Mouse (Mus musculus): ENCODE measurements around the gene Lama5. TPM values are rescaled to one million over a fixed set of nuclear protein-coding genes. Genes with fewer than 3 reads are reported as not detected.
A peak's percentile ranks its signal among the peaks of the same experiment; 100 is the strongest.

Lama5 gene
- polyA plus RNA-seq, 1 experiment from 2014 or later, result 2.9 TPM

DNA sequence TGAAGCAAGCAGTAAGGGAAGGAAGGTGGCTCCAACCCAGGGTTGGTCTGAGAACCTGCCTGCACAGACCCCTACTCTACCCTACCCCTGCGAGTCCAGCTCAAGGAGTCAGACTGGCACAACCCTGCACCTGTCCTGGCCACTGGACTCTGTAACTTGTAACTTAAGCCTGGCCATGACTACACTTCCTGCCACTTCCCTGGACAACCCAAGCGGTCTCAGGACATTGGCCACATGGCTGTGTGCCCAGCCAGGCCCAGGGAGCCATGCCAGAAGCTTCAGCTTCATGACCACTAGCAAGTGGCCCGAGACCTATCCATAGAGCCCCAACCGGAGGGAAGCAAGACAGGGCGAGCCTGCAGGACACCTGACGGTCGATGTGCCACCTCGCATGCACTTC lies 8.1 kb downstream of the Lama5 start:
- ATAC-seq (ENCODE audit: low FRiP score, low read depth), result no peak
- Histone ChIP-seq H3K4me2 (replicated peaks) (no peak overlapping the region), H3K4me3 (no peak overlapping the region), H3K36me3 (no peaks in the 10 kb centered on the region), H3K27me3 (replicated peaks) (no peaks in the 10 kb centered on the region), H3K27ac (no peak overlapping the region), H3K9me3 (no peaks in the 10 kb centered on the region), H3K9ac (no peak overlapping the region), H3K4me1 (peaks cover 8% of the 10 kb centered on the region)
- 91% methylated on average over 8 of the region's 8 CpGs for WGBS

GRCm38 (mm10) chr2:180216921-180217320 lies 8.7 kb downstream of the Lama5 start:
- H3K4me3 ChIP-seq, result no peak overlapping the region
- no peak overlapping the region for H3K27ac ChIP-seq
- no peaks in the 10 kb centered on the region for H3K9me3 ChIP-seq
- H3K9ac ChIP-seq, result no peak overlapping the region
- peaks cover 1% of the 10 kb centered on the region for H3K4me1 ChIP-seq
- H3K36me3 ChIP-seq, result no peaks in the 10 kb centered on the region
- no peak overlapping the region for H3K4me2 ChIP-seq (replicated peaks)
- no peaks in the 10 kb centered on the region for H3K27me3 ChIP-seq (replicated peaks)
- no peak for ATAC-seq (ENCODE audit: low FRiP score, low read depth)
- 78% methylated on average over 5 of the region's 5 CpGs for WGBS

GRCm38 (mm10) chr2:180215951-180216350 lies 9.7 kb downstream of the Lama5 start:
- Histone ChIP-seq H3K27ac (no peak overlapping the region), H3K9me3 (no peaks in the 10 kb centered on the region), H3K9ac (no peak overlapping the region), H3K4me1 (no peaks in the 10 kb centered on the region; the same call in 1 of the 2 replicates), H3K4me3 (no peak overlapping the region), H3K36me3 (no peaks in the 10 kb centered on the region), H3K4me2 (replicated peaks) (no peak overlapping the region), H3K27me3 (replicated peaks) (no peaks in the 10 kb centered on the region)
- WGBS, result 79% methylated on average over 6 of the region's 6 CpGs
- ATAC-seq (ENCODE audit: low FRiP score, low read depth), result no peak

DNA sequence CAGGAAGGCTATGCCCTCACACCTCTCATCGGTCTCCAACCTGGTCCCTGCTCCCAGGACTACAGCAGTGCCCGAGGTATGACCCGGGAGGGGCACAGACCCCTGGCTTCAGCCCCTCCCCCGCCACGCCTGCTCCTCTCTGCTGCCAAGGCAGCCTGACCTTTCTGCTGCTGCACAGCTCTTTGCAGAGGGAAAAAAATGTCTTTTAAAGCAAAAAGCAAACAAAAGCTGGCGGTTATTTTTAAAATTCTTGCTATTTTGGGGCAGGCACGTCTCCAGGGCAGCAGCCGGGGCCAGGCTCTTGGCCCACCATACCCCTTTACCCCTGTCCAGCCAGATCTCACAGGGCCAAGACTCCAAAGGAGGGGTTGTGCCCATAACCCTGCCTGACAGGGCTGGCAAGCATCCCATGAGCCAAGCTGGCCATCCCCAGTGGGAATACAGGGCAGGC lies 10.6 kb downstream of the Lama5 start:
- Histone ChIP-seq H3K4me2 (replicated peaks) (no peak overlapping the region), H3K9ac (no peak overlapping the region), H3K27me3 (replicated peaks) (no peaks in the 10 kb centered on the region), H3K4me1 (no peaks in the 10 kb centered on the region; the same call in 1 of the 2 replicates), H3K36me3 (no peaks in the 10 kb centered on the region), H3K4me3 (no peak overlapping the region), H3K9me3 (no peaks in the 10 kb centered on the region), H3K27ac (no peak overlapping the region)
- no peak for ATAC-seq (ENCODE audit: low FRiP score, low read depth)
- 86% methylated on average over 8 of the region's 8 CpGs for WGBS

- Histone ChIP-seq H3K27me3 (replicated peaks) (no peaks in the 10 kb centered on the region), H3K36me3 (no peaks in the 10 kb centered on the region), H3K9me3 (no peaks in the 10 kb centered on the region), H3K4me1 (no peaks in the 10 kb centered on the region; the same call in 1 of the 2 replicates), H3K27ac (no peak overlapping the region), H3K4me3 (no peak overlapping the region), H3K4me2 (replicated peaks) (no peak overlapping the region), H3K9ac (no peak overlapping the region)
- 91% methylated on average over 4 of the region's 4 CpGs for WGBS
- ATAC-seq (ENCODE audit: low FRiP score, low read depth), result no peak
Observed at GRCm38 (mm10) chr2:180214352-180214978, 11.2 kb downstream of the Lama5 start.

GRCm38 (mm10) chr2:180212255-180212654 lies 13.4 kb downstream of the Lama5 start:
- no peak overlapping the region for H3K4me2 ChIP-seq (replicated peaks)
- H3K9me3 ChIP-seq, result no peaks in the 10 kb centered on the region
- no peaks in the 10 kb centered on the region for H3K27me3 ChIP-seq (replicated peaks)
- no peaks in the 10 kb centered on the region for H3K4me1 ChIP-seq
- H3K9ac ChIP-seq, result no peak overlapping the region
- ATAC-seq (ENCODE audit: low FRiP score, low read depth), result no peak
- no peaks in the 10 kb centered on the region for H3K36me3 ChIP-seq
- H3K4me3 ChIP-seq, result no peak overlapping the region
- 92% methylated on average over 3 of the region's 3 CpGs for WGBS
- no peak overlapping the region for H3K27ac ChIP-seq

GRCm38 (mm10) chr2:180208976-180209375 lies 16.7 kb downstream of the Lama5 start:
- 77% methylated on average over 1 of the region's 1 CpGs for WGBS
- H3K4me1 ChIP-seq, result peaks cover 15% of the 10 kb centered on the region
- H3K36me3 ChIP-seq, result no peaks in the 10 kb centered on the region
- no peak overlapping the region for H3K9ac ChIP-seq
- H3K4me2 ChIP-seq (replicated peaks), result no peak overlapping the region
- H3K4me3 ChIP-seq, result no peak overlapping the region
- H3K27ac ChIP-seq, result no peak overlapping the region
- ATAC-seq (ENCODE audit: low FRiP score, low read depth), result no peak
- H3K27me3 ChIP-seq (replicated peaks), result no peaks in the 10 kb centered on the region
- H3K9me3 ChIP-seq, result no peaks in the 10 kb centered on the region

DNA sequence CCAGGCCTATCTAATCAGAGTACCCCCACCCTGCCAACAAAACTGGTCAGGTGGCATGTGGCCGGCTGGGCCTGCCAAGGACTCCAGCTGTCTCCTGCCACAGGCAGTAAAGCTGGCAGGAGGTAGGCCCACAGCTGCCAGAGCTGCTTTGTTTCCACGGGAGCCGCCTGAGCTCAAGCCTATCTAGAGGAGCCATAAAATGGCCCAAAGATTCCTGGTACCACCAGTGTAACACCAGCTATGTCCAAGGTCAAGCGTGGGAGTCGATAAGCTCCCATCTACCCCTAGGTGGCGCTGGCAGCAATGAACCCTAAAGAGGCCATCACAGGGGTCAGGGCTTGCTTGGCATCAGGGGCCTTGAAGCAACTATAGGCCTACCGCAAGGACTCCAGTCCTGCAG lies 17.8 kb downstream of the Lama5 start:
- ATAC-seq (ENCODE audit: low FRiP score, low read depth), result no peak
- H3K4me3 ChIP-seq, result no peak overlapping the region
- H3K36me3 ChIP-seq, result no peaks in the 10 kb centered on the region
- H3K4me2 ChIP-seq (replicated peaks), result no peak overlapping the region
- H3K9ac ChIP-seq, result no peak overlapping the region
- H3K27ac ChIP-seq, result no peak overlapping the region
- H3K27me3 ChIP-seq (replicated peaks), result no peaks in the 10 kb centered on the region
- H3K4me1 ChIP-seq, result peaks cover 15% of the 10 kb centered on the region
- H3K9me3 ChIP-seq, result no peaks in the 10 kb centered on the region
- WGBS, result 52% methylated on average over 7 of the region's 7 CpGs

GRCm38 (mm10) chr2:180205956-180206280 lies 19.7 kb downstream of the Lama5 start:
- Histone ChIP-seq H3K4me3 (no peak overlapping the region), H3K9me3 (no peaks in the 10 kb centered on the region), H3K27ac (peak overlapping the region; percentile 50), H3K9ac (no peak overlapping the region), H3K4me1 (peaks cover 15% of the 10 kb centered on the region), H3K4me2 (replicated peaks) (no peak overlapping the region; the same call in 1 of the 2 replicates), H3K36me3 (no peaks in the 10 kb centered on the region), H3K27me3 (replicated peaks) (no peaks in the 10 kb centered on the region)
- ATAC-seq (ENCODE audit: low FRiP score, low read depth), result no peak
- 75% methylated on average over 2 of the region's 2 CpGs for WGBS

- H3K9me3 ChIP-seq, result no peaks in the 10 kb centered on the region
- WGBS, result 72% methylated on average over 12 of the region's 12 CpGs
- peak overlapping the region; percentile 50 for H3K27ac ChIP-seq
- H3K4me3 ChIP-seq, result no peak overlapping the region
- peak; percentile 81 for ATAC-seq (ENCODE audit: low FRiP score, low read depth)
- peaks cover 15% of the 10 kb centered on the region for H3K4me1 ChIP-seq
- no peak overlapping the region for H3K9ac ChIP-seq
- no peaks in the 10 kb centered on the region for H3K36me3 ChIP-seq
- no peak overlapping the region; the same call in 1 of the 2 replicates for H3K4me2 ChIP-seq (replicated peaks)
- no peaks in the 10 kb centered on the region for H3K27me3 ChIP-seq (replicated peaks)
Observed at GRCm38 (mm10) chr2:180205083-180205955, 20.3 kb downstream of the Lama5 start.

DNA sequence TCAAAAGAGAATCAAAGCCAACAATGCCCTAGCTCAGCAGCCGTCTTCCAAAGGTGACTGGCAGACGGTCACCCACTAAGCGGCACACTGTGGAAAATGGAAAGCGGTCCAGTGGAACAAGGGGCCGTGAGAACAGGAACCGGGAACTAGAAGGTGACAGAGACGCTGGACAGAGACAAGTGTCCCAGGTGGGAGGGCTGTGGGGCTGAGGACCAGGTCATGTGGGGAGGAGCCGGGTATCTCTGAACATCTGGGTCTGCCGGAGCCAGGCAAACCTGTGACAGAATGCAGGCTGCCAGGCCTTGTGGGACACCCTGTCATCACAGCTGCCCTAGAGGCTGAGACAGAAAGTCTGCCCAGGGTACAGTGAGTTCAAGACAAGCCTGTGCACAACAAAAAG lies 21.2 kb downstream of the Lama5 start:
- Histone ChIP-seq H3K27ac (0 out of 2 replicates have a peak overlapping the region, but pooled peaks have one; percentile 2), H3K36me3 (no peaks in the 10 kb centered on the region), H3K9ac (no peak overlapping the region), H3K27me3 (replicated peaks) (no peaks in the 10 kb centered on the region), H3K4me1 (peaks cover 15% of the 10 kb centered on the region), H3K4me3 (no peak overlapping the region), H3K9me3 (no peaks in the 10 kb centered on the region), H3K4me2 (replicated peaks) (no peak overlapping the region)
- 89% methylated on average over 9 of the region's 9 CpGs for WGBS
- ATAC-seq (ENCODE audit: low FRiP score, low read depth), result no peak

DNA sequence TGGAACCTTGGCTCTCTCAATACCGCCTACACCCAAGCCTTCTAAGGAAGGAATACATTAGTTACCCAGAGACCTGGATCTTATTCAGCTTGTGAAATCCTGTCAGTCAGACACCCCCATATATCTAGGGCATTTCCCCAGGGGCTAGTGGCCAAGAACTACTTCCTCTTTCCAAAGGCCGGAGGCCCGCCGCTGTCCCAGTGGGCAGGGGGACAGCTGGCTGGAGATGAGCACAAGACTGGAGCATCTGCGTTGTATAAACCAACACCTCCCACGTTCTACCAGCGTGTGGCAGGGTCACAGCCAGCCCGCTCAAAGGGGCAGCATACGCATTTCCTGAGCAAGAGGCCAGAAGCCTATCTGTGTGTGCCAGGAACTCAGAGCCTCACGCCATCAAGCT lies 22.9 kb downstream of the Lama5 start:
- Histone ChIP-seq H3K9ac (no peak overlapping the region), H3K27me3 (replicated peaks) (no peaks in the 10 kb centered on the region), H3K9me3 (no peaks in the 10 kb centered on the region), H3K27ac (no peak overlapping the region), H3K4me2 (replicated peaks) (no peak overlapping the region), H3K4me3 (no peak overlapping the region), H3K36me3 (no peaks in the 10 kb centered on the region), H3K4me1 (peaks cover 15% of the 10 kb centered on the region)
- ATAC-seq (ENCODE audit: low FRiP score, low read depth), result no peak
- WGBS, result 78% methylated on average over 10 of the region's 10 CpGs
